Mouse (Mus musculus): Measurements from ENCODE around the gene Pcnx3. TPM values are rescaled to one million over a fixed set of nuclear protein-coding genes. Genes with fewer than 3 reads are reported as not detected.

Pcnx3 gene
- polyA plus RNA-seq, 1 experiment, result 39.7 TPM

- Histone ChIP-seq H3K9me3 (replicated peaks; ENCODE audit: control insufficient read depth, insufficient read depth, low read length, poor library complexity, severe bottlenecking) (no peaks in the 10 kb centered on the region), H3K27ac (ENCODE audit: insufficient read depth, low read length) (no peak overlapping the region), H3K36me3 (ENCODE audit: control insufficient read depth, insufficient read depth, low read length, poor library complexity, severe bottlenecking) (no peaks in the 10 kb centered on the region), H3K9ac (ENCODE audit: low read depth, poor library complexity, severe bottlenecking) (peak overlapping the region; percentile 29), H3K4me3 (ENCODE audit: low read depth, low read length) (peak overlapping the region; percentile 44), H3K4me1 (ENCODE audit: control insufficient read depth, insufficient read depth, low read length) (no peaks in the 10 kb centered on the region), H3K27me3 (ENCODE audit: control insufficient read depth, insufficient read depth, low read length, poor library complexity, severe bottlenecking) (no peaks in the 10 kb centered on the region)
- no peak for TF ChIP-seq CTCF (IDR thresholded peaks at IDR 0.05; ENCODE audit: low read depth, low read length)
- no peak for TF ChIP-seq POLR2A (IDR thresholded peaks at IDR 0.05; ENCODE audit: insufficient read depth, low read length)
- TF ChIP-seq EP300 (IDR thresholded peaks at IDR 0.05; ENCODE audit: insufficient read depth, low read depth, low read length), result no peak
Measured at GRCm38 (mm10) chr19:5715793-5716688, 27.3 kb upstream of the Pcnx3 start.

- H3K9ac ChIP-seq (ENCODE audit: low read depth, poor library complexity, severe bottlenecking), result no peak overlapping the region
- H3K4me3 ChIP-seq (ENCODE audit: low read depth, low read length), result no peak overlapping the region
- H3K36me3 ChIP-seq (ENCODE audit: control insufficient read depth, insufficient read depth, low read length, poor library complexity, severe bottlenecking), result no peaks in the 10 kb centered on the region
- H3K27ac ChIP-seq (ENCODE audit: insufficient read depth, low read length), result no peak overlapping the region
- H3K27me3 ChIP-seq (ENCODE audit: control insufficient read depth, insufficient read depth, low read length, poor library complexity, severe bottlenecking), result no peaks in the 10 kb centered on the region
- no peak for TF ChIP-seq CTCF (IDR thresholded peaks at IDR 0.05; ENCODE audit: low read depth, low read length)
- TF ChIP-seq POLR2A (IDR thresholded peaks at IDR 0.05; ENCODE audit: insufficient read depth, low read length), result no peak
- TF ChIP-seq EP300 (IDR thresholded peaks at IDR 0.05; ENCODE audit: insufficient read depth, low read depth, low read length), result no peak
- H3K9me3 ChIP-seq (replicated peaks; ENCODE audit: control insufficient read depth, insufficient read depth, low read length, poor library complexity, severe bottlenecking), result no peaks in the 10 kb centered on the region
- H3K4me1 ChIP-seq (ENCODE audit: control insufficient read depth, insufficient read depth, low read length), result no peaks in the 10 kb centered on the region
Measured at GRCm38 (mm10) chr19:5713730-5714129, 25.0 kb upstream of the Pcnx3 start.

GRCm38 (mm10) chr19:5713255-5713654, 24.5 kb upstream of the Pcnx3 start:
- no peak overlapping the region for H3K27ac ChIP-seq (ENCODE audit: insufficient read depth, low read length)
- H3K4me1 ChIP-seq (ENCODE audit: control insufficient read depth, insufficient read depth, low read length), result no peaks in the 10 kb centered on the region
- H3K27me3 ChIP-seq (ENCODE audit: control insufficient read depth, insufficient read depth, low read length, poor library complexity, severe bottlenecking), result no peaks in the 10 kb centered on the region
- TF ChIP-seq POLR2A (IDR thresholded peaks at IDR 0.05; ENCODE audit: insufficient read depth, low read length), result no peak
- TF ChIP-seq CTCF (IDR thresholded peaks at IDR 0.05; ENCODE audit: low read depth, low read length), result no peak
- no peak for TF ChIP-seq EP300 (IDR thresholded peaks at IDR 0.05; ENCODE audit: insufficient read depth, low read depth, low read length)
- no peak overlapping the region for H3K4me3 ChIP-seq (ENCODE audit: low read depth, low read length)
- H3K9ac ChIP-seq (ENCODE audit: low read depth, poor library complexity, severe bottlenecking), result no peak overlapping the region
- no peaks in the 10 kb centered on the region for H3K9me3 ChIP-seq (replicated peaks; ENCODE audit: control insufficient read depth, insufficient read depth, low read length, poor library complexity, severe bottlenecking)
- no peaks in the 10 kb centered on the region for H3K36me3 ChIP-seq (ENCODE audit: control insufficient read depth, insufficient read depth, low read length, poor library complexity, severe bottlenecking)

- H3K4me3 ChIP-seq (ENCODE audit: low read depth, low read length), result no peak overlapping the region
- no peak overlapping the region for H3K9ac ChIP-seq (ENCODE audit: low read depth, poor library complexity, severe bottlenecking)
- no peaks in the 10 kb centered on the region for H3K9me3 ChIP-seq (replicated peaks; ENCODE audit: control insufficient read depth, insufficient read depth, low read length, poor library complexity, severe bottlenecking)
- TF ChIP-seq CTCF (IDR thresholded peaks at IDR 0.05; ENCODE audit: low read depth, low read length) (no peak), POLR2A (IDR thresholded peaks at IDR 0.05; ENCODE audit: insufficient read depth, low read length) (no peak), EP300 (IDR thresholded peaks at IDR 0.05; ENCODE audit: insufficient read depth, low read depth, low read length) (no peak)
- H3K27me3 ChIP-seq (ENCODE audit: control insufficient read depth, insufficient read depth, low read length, poor library complexity, severe bottlenecking), result no peaks in the 10 kb centered on the region
- no peaks in the 10 kb centered on the region for H3K4me1 ChIP-seq (ENCODE audit: control insufficient read depth, insufficient read depth, low read length)
- no peaks in the 10 kb centered on the region for H3K36me3 ChIP-seq (ENCODE audit: control insufficient read depth, insufficient read depth, low read length, poor library complexity, severe bottlenecking)
- H3K27ac ChIP-seq (ENCODE audit: insufficient read depth, low read length), result no peak overlapping the region
Measured at GRCm38 (mm10) chr19:5711907-5712460, 23.3 kb upstream of the Pcnx3 start.

GRCm38 (mm10) chr19:5711218-5711617, 22.5 kb upstream of the Pcnx3 start:
- Histone ChIP-seq H3K27me3 (ENCODE audit: control insufficient read depth, insufficient read depth, low read length, poor library complexity, severe bottlenecking) (no peaks in the 10 kb centered on the region), H3K4me1 (ENCODE audit: control insufficient read depth, insufficient read depth, low read length) (no peaks in the 10 kb centered on the region), H3K9ac (ENCODE audit: low read depth, poor library complexity, severe bottlenecking) (no peak overlapping the region), H3K4me3 (ENCODE audit: low read depth, low read length) (no peak overlapping the region), H3K9me3 (replicated peaks; ENCODE audit: control insufficient read depth, insufficient read depth, low read length, poor library complexity, severe bottlenecking) (no peaks in the 10 kb centered on the region), H3K27ac (ENCODE audit: insufficient read depth, low read length) (no peak overlapping the region), H3K36me3 (ENCODE audit: control insufficient read depth, insufficient read depth, low read length, poor library complexity, severe bottlenecking) (no peaks in the 10 kb centered on the region)
- TF ChIP-seq CTCF (IDR thresholded peaks at IDR 0.05; ENCODE audit: low read depth, low read length), result peak; percentile 75
- TF ChIP-seq EP300 (IDR thresholded peaks at IDR 0.05; ENCODE audit: insufficient read depth, low read depth, low read length), result no peak

GRCm38 (mm10) chr19:5710581-5710980, 21.9 kb upstream of the Pcnx3 start:
- no peaks in the 10 kb centered on the region for H3K36me3 ChIP-seq (ENCODE audit: control insufficient read depth, insufficient read depth, low read length, poor library complexity, severe bottlenecking)

More at GRCm38 (mm10) chr19:5710581-5710980, 21.9 kb upstream of the Pcnx3 start:
- Histone ChIP-seq H3K4me3 (ENCODE audit: low read depth, low read length) (no peak overlapping the region), H3K27ac (ENCODE audit: insufficient read depth, low read length) (no peak overlapping the region), H3K9ac (ENCODE audit: low read depth, poor library complexity, severe bottlenecking) (no peak overlapping the region), H3K4me1 (ENCODE audit: control insufficient read depth, insufficient read depth, low read length) (no peaks in the 10 kb centered on the region), H3K27me3 (ENCODE audit: control insufficient read depth, insufficient read depth, low read length, poor library complexity, severe bottlenecking) (no peaks in the 10 kb centered on the region), H3K9me3 (replicated peaks; ENCODE audit: control insufficient read depth, insufficient read depth, low read length, poor library complexity, severe bottlenecking) (no peaks in the 10 kb centered on the region)
- TF ChIP-seq POLR2A (IDR thresholded peaks at IDR 0.05; ENCODE audit: insufficient read depth, low read length) (no peak), EP300 (IDR thresholded peaks at IDR 0.05; ENCODE audit: insufficient read depth, low read depth, low read length) (no peak), CTCF (IDR thresholded peaks at IDR 0.05; ENCODE audit: low read depth, low read length) (no peak)
